In the genomic region with DNA sequence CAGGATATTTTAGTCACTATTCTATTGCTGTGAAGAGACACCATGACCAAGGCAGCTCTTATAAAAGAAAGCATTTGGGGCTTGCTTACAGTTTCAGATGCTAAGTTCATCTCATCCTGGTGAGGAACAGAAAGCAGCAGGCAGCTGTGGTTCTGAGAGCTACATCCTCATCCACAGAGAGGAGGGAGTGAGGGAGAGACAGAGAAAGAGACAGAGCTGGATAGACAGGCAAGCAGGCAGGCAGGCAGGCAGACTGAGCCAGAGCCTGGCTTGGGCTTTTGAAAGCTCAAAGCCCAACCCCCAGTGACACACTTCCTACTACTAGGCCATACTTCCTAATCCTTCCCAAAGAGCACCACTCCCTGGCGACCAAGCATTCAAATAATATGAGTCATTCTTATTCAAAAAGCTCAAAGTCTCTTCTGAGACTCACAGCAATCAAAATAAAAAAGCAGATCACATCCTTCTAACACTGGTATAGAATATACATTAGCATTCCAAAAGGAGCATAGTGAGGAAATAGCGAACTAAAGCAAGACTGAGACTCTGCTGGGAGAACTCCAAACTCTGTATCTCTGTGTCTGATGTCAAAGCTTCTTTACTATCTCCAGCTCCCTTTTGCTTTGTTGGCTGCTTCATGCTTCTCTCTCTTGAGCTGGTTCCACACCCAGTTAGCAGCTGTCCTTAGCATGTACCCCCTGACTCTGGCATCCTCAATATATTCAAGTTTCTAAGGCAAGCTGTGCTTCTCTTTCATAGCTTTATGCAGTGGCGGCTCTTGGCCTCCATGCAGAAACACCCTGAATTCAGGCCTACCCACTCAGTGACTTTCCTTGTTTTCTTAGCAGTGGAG, we compare ENCODE assay signal across 23 mouse cellular contexts.
DNase-seq lines count a peak whose midpoint lies in the region; ATAC-seq and TF ChIP-seq lines count a peak whose summit lies in the region.
"Had no signal": no experiment of that assay in that cellular context is flagged by ENCODE, and none has a peak within 500 bp of the region (broad histone marks: within the 10 kb centered on the region; RNA-seq: fewer than 3 reads in every experiment).

No protein-coding gene starts in this region.

- H3K27ac ChIP-seq in lung, postnatal 0 days (ENCODE audit: low read length), result no peak overlapping the region
- H3K27ac ChIP-seq: embryonic facial prominence, embryonic 13.5 days; hindbrain, embryonic 15.5 days; neural tube, embryonic 15.5 days had no signal

- DNase-seq in frontal cortex, postnatal 25 days (ENCODE audit: low spot score in 2 of 2), result no peak
- DNase-seq in 3134 (ENCODE audit: extremely low read depth, insufficient read length, low spot score), result peak; percentile 22
- DNase-seq in NIH3T3 (ENCODE audit: low read depth), result peak; percentile 32
- DNase-seq in lung, postnatal 0 days (ENCODE audit: low spot score), result no peak
- DNase-seq in layer of hippocampus, adult 9-10 months (ENCODE audit: low spot score), result no peak
- DNase-seq in thymus, adult 18-20 months, result no peak
- DNase-seq: adrenal gland, postnatal 25 days; cerebellum, adult 2 months; gastrocnemius, postnatal 36 days; kidney, adult 18-20 months; kidney, postnatal 14 days; lung, adult 2 months; midbrain, embryonic 14.5 days; right cerebral cortex, postnatal 4 days; thymus, adult 2 months had no signal

- no peaks in the 10 kb centered on the region for H3K27me3 ChIP-seq in lung, postnatal 0 days (replicated peaks; ENCODE audit: insufficient read depth, low read length)
- H3K27me3 ChIP-seq: embryonic facial prominence, embryonic 13.5 days; heart, embryonic 12.5 days; hindbrain, embryonic 15.5 days; neural tube, embryonic 15.5 days had no signal

- 83% methylated on average over 3 of the region's 3 CpGs for WGBS in lung, postnatal 0 days

- H3K9ac ChIP-seq in lung, postnatal 0 days (replicated peaks; ENCODE audit: low read depth), result no peak overlapping the region
- H3K9ac ChIP-seq: embryonic facial prominence, embryonic 13.5 days; heart, embryonic 12.5 days; hindbrain, embryonic 15.5 days; neural tube, embryonic 15.5 days had no signal

- H3K36me3 ChIP-seq in lung, postnatal 0 days (ENCODE audit: insufficient read depth, low read length), result no peaks in the 10 kb centered on the region
- H3K36me3 ChIP-seq: hindbrain, embryonic 15.5 days; neural tube, embryonic 15.5 days had no signal

- no peaks in the 10 kb centered on the region for H3K4me1 ChIP-seq in lung, postnatal 0 days (ENCODE audit: insufficient read depth, low read depth, low read length)
- H3K4me1 ChIP-seq: embryonic facial prominence, embryonic 13.5 days; heart, embryonic 12.5 days; hindbrain, embryonic 15.5 days; neural tube, embryonic 15.5 days had no signal

- no peak for TF ChIP-seq EP300 in lung, postnatal 0 days (IDR thresholded peaks at IDR 0.05)

- H3K9me3 ChIP-seq in lung, postnatal 0 days (ENCODE audit: low read length), result no peaks in the 10 kb centered on the region
- H3K9me3 ChIP-seq: embryonic facial prominence, embryonic 13.5 days; G1E; heart, embryonic 12.5 days; hindbrain, embryonic 15.5 days; neural tube, embryonic 15.5 days had no signal

- no peak for TF ChIP-seq CTCF in lung, postnatal 0 days (IDR thresholded peaks at IDR 0.05)

- H3K4me3 ChIP-seq in lung, postnatal 0 days (ENCODE audit: low read depth, low read length), result no peak overlapping the region
- H3K4me3 ChIP-seq: embryonic facial prominence, embryonic 13.5 days; heart, embryonic 12.5 days; hindbrain, embryonic 15.5 days; myocyte; neural tube, embryonic 15.5 days had no signal

- peak; percentile 92 for ATAC-seq in frontal cortex, adult (ENCODE audit: low TSS enrichment)
- ATAC-seq in megakaryocyte, adult 5-6 weeks (ENCODE audit: poor library complexity, severe bottlenecking), result peak; percentile 54; the same call in 1 of the 2 replicates
- ATAC-seq in lung, postnatal 0 days, result no peak

- H3K4me2 ChIP-seq in lung, postnatal 0 days (replicated peaks; ENCODE audit: low read depth, low read length), result no peak overlapping the region
- H3K4me2 ChIP-seq: embryonic facial prominence, embryonic 13.5 days; heart, embryonic 12.5 days; hindbrain, embryonic 15.5 days; neural tube, embryonic 15.5 days had no signal

Comparison
In these comparisons a context has a peak if more than half of its experiments do, and no peak if none do; other contexts are left out.
1. DNase-seq: peak in 3134 (single experiment) and NIH3T3 (single experiment); none in frontal cortex, postnatal 25 days (0 of 2), lung, postnatal 0 days (single experiment), layer of hippocampus, adult 9-10 months (single experiment) and thymus, adult 18-20 months (0 of 2).